Mouse (Mus musculus): ENCODE measurements around the gene Cmss1.

Cmss1 gene

DNA sequence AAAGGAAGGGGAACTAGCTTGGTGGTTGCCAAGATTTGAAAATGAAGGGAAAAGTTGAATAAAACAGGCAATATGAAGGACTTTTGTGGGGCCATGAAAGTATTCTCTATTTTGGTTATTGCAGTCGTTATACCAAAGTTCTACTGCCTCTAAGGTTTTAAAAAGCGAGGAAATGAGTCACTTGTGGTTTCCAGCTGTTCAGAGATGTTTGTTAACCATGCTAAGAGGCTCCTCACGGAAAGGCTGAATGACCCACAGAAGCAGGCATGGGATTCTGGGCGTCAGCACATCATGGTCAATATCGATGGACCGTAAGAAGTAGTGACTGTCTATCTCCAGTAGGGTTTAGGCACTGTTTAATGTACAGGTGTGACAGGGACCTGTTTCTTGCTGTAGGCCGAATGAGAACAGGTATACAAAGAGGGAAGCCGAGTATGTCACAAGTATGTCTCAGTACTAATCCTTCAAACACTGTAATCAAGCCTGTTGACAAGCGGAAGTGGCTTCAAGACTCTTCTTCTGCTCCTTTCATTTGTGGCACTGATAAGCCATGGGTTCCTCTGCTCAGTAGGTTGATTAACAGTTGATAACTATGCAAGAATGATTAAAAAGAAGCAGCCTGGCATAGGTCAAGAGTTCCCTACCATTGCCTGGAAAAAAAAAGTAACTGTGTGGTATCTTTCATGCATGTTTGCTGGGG, 227.9 kb downstream of the Cmss1 start:
- DNase-seq = no peak

GRCm38 (mm10) chr16:57375248-57375837, 231.3 kb downstream of the Cmss1 start:
- DNase-seq = no peak

DNA sequence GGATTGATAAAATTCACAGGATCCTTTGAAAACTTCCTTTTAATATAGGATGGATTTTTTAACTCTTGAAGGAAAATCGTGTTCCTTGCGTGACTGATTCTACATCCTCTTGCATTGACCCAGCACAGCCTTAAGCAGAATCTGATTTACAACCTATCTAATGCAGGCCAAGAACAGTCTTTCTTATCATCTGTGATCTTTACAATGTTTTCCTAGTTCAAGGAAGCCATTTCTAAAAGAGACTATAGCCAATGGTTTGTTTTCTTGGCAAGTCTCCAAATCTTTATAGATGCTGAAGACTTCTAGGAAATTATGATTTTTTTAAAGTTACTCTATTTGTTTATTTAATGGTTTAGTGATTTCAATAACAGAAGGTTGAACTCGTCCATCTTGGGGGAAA, 234.5 kb downstream of the Cmss1 start:
- DNase-seq = no peak

GRCm38 (mm10) chr16:57369846-57370496, 236.7 kb downstream of the Cmss1 start:
- no peak for DNase-seq

DNA sequence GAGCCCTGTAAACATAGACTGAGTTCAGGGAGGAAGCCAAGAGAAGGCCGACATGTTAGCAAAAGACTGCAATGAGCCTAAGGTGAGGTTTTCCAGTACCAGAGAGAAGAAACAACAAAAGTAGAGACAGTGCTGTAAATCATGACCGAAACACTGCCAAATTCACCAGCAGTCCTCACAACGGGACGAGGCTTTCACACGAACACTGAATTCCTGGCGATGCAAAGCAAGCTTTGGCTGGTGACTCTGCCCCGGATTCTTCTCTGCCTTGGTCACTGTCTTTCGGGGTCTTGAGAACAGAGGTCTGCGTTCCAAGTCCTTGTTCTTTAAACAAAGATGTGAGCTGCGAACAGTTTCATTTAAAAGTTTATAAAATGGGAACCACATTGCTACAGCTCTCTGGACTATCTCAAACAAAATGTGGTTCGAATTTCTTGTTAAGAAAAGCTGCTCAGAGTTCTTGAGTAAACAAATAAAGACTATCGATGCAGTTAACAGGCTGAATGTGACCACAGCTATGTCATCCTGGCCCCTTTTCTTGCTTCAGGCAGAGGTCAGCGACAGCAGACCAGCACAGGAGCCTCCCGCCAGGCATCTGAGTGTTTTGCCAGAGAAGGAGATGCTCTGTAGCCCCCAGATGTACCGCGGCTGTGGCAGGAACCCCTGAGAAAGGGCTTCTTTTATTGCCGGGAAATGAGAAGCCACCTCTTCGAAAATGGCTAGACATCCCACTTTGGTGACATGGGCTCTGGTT, 239.5 kb downstream of the Cmss1 start:
- DNase-seq = peak; percentile 68

DNA sequence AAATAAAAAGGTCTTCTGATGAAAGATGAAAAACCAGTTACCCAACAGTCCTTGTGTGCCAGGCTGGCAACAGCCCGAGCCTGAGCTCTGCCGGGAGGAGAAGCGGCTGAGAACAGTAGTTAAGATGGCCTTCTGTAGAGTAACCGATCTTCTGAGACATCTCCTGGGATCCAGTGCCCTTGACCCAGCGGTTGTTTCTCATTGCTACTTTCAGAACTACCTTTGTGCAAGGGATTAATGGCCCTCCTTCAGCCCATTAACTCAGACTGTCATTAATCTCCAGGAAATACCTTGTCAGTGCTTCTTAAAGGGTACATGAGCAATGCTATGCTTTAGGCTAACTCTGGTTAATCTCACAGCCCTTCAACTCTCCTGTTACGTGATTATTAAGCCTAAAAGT, 240.5 kb downstream of the Cmss1 start:
- no peak for DNase-seq

DNA sequence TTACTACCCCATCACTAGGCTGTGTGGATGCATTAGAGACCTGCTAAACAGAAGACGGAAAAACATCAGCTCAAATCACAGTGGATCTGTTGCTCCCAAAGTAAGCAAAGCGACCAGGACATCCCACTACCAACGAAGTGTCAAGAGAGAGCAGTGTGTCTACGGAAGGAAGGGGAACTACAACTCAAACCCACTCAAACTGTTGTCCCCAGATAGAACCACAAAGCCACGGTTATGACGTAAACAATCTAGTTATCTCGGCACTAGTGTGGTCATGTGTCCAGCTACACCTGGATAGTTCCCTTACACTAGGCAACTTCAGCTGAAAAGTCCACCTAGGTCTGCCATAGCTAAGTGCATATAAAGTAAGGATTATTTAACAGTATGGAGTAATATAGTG, 242.2 kb downstream of the Cmss1 start:
- no peak for DNase-seq

GRCm38 (mm10) chr16:57362679-57363401, 243.8 kb downstream of the Cmss1 start:
- peak; percentile 87 for DNase-seq

- DNase-seq = no peak
These were observed 245.9 kb downstream of the Cmss1 start for GRCm38 (mm10) chr16:57360785-57361184.

DNA sequence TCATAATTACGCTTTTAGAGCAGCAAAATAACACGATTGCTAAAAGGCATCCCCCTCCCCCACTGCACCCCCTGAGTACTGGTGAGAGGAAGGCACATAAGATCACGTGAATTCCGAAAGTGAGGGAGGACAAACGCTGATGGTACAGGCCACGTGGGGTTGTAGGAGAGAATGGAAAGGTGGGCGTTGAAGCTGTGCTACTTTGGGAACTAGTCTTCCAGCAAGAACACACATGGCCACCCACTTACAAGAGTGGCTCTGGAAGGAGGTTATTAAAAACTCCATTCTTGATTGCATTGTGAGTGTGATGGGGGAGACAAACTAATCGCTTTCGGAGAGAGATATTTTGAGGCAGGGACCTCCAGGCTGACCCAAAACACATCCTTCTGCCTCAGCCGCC, 247.4 kb downstream of the Cmss1 start:
- DNase-seq = no peak

DNA sequence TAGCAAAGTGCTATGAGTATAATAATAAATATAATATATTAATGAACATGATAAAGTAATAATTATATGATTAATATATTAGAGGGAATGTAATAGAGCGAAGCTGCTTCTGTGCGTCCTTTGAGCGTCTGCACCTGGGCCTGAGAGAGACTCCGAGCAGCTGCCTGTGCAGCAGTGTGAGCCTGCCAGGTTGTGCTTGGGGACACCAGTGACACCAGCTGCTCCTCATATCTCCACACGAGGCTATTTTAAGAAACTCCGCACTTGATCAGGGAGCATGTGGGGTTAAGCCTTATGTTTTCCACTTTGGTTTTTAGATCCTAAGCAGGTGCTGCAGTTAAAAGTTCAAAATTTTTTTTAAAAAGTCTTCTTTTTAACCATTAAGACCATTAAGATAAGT, 249.7 kb downstream of the Cmss1 start:
- no peak for DNase-seq

GRCm38 (mm10) chr16:57356454-57356853, 250.2 kb downstream of the Cmss1 start:
- DNase-seq = no peak

DNA sequence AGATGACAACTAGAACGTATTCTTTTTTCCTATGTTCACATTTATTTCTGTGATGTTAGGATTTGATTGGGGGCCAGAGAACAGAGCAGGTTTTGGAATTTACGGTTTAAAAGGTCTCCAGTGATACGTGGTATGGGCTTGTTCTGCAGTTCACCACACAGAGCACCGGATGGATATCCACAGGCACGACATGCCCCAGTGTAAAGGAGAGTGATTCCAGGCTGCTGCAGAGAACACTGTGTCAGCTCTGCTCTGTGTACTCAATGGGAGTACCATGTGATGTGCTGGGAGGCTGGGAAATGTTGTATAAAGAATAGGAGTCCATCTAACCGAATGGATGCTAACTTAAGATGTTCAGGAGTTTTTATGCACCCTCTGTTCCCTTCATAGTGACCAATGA, 252.7 kb downstream of the Cmss1 start:
- no peak for DNase-seq

- no peak for DNase-seq
These were observed 253.4 kb downstream of the Cmss1 start for GRCm38 (mm10) chr16:57353166-57353721.

DNA sequence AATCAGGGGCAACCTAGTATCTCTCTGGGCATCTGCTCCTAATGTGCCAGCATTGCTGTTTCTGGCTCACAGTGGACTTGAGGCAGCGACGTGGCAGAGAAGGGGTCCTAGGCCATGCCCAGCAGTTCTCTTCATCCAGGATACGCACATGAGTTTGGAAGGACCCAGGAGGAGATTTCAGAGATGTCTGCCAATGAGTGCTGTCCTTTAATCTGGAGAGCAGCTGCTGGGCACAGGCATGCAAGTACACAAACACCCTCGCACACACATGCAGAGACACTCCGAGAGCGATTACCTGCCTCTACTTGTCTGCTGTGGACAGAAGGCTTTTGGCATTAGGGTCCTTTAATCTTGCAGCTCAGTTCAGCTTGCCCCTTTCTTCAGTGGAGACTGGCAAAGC, 253.9 kb downstream of the Cmss1 start, which contains the start of gene Filip1l:
Gene Filip1l, plus strand, starts transcription at position 343 of the 400 bp plus-strand sequence.
- no peak for DNase-seq

- DNase-seq = peak; percentile 65
These were observed 257.0 kb downstream of the Cmss1 start for GRCm38 (mm10) chr16:57349689-57350088.

DNA sequence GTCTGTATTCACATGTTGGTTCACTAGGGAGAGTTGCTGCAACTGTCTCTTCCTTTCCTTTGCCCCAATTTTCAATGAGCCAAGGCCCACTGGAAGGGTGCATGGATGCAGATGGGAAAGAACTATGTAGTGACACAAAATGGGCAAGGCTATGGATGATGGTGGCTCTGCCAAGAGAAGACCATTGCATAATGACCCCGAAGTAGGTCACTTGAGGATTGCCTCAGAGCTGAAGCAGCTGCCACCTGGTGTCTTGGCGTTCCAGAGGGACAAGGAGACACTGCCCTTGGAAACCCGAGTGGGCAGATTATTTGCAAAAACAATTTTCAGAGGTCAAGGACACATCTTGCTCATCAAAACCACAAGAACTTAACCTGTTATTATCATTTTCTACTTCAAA, 257.6 kb downstream of the Cmss1 start:
- DNase-seq = no peak

GRCm38 (mm10) chr16:57346258-57346657, 260.4 kb downstream of the Cmss1 start:
- no peak for DNase-seq

DNA sequence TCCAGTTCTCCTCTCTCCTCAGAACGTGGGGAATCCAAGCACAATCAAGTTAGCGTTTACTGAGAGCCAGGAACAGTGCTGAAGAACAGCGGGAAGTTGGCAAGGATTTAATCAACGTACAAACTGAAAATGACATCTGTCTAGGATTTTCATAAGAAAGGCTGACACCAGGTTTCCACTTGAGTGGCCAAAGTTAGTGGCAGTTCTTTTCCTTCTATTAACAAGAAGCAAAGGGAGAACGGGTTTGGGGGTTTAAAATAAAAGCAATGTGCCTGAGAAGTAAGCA, 266.1 kb downstream of the Cmss1 start:
- DNase-seq = peak; percentile 36

- no peak for DNase-seq
These were observed 266.7 kb downstream of the Cmss1 start for GRCm38 (mm10) chr16:57339765-57340612.

DNA sequence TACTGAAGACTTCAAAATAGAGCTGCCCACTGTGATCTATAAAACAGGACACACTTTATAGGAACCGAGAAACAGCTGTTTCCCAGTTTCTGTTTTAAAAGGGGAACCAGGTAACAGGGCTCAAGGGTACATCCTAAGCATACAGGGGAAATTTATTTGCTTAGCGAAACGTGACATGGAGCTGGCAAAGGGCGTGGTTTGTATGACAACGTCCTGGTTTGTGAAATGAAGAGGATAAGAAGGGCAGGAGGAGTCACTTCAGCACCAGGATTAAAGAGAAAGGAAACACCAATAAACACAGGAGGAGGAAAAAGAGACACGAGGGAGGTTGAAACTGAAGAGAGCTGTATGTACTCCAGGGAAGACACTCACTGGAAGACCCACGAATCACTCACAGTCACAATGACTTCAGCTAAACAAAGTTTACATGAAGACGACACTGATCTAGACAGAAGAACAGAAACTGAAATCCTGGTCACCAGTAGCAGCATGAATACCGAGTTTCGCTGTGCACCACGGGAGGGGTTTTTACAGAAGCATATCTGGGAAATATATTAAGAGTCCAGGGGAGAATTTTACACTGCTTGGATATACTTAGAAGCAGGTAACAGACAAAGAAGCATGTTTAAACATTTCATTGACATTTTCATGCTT, 269.8 kb downstream of the Cmss1 start:
- peak; percentile 36 for DNase-seq

All from lung, postnatal 10 days (tissue).